Mouse (Mus musculus) heart, postnatal 0 days (tissue): Measurements from ENCODE around the gene Slc25a18.

Experiments used
- CTCF ChIP-seq: IDR thresholded peaks from 2 replicates; pipeline ENCODE4 v1.5.1; 2016; ENCODE audit warnings: antibody characterized with exemption, control low read depth, low read depth
- EP300 ChIP-seq: IDR thresholded peaks from 2 replicates; pipeline ENCODE4 v1.6.1; 2016; ENCODE audit warnings: antibody characterized with exemption, low read depth

DNA sequence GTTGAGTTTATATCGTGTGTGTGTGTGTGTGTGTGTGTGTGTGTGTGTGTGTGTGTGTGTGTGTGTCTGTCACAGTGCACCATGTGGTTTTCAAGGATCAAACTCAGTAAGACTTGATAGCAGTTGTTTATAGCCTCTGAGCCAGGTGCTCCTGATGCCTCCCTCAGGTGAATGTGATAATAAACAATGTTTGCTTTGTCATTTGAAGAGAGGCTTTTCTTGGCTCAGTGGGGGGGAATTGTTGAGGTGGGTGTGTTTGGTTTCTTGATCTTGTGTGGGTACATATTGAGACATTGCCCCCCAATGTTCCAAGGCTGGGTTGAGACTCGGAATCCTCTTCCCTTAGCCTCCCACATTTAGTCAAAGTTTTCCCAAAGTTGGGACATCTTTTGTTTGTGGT is 30.2 kb upstream of the Slc25a18 start:
- no peak for TF ChIP-seq EP300
- no peak for TF ChIP-seq CTCF
